Mouse (Mus musculus): ENCODE results near the gene Abr.

GRCm38 (mm10) chr11:76461696-76462095 lies 160.4 kb downstream of the Abr start:
- no peak for TF ChIP-seq EP300 (IDR thresholded peaks at IDR 0.05; ENCODE audit: low read depth in 1 of 2, low read length in 2 of 2)
- no peak for TF ChIP-seq POLR2A (IDR thresholded peaks at IDR 0.05; ENCODE audit: control insufficient read depth in 1 of 2, insufficient read depth in 1 of 2, low read depth in 1 of 2, low read length in 2 of 2, poor library complexity in 1 of 2)
- TF ChIP-seq CTCF (IDR thresholded peaks at IDR 0.05 in 2 of 3, conservative IDR thresholded peaks at IDR 0.05 in 1 of 3; ENCODE audit: control insufficient read depth in 1 of 3, insufficient read depth in 1 of 3, low read depth in 2 of 3, low read length in 3 of 3, poor library complexity in 1 of 3, severe bottlenecking in 1 of 3): no peak

All from MEL (cell line).